Comparison of ENCODE assay signal across 17 mouse cellular contexts in genomic region chr4:134442216-134442615, GRCm38 (mm10). TPM values are rescaled to one million over a fixed set of nuclear protein-coding genes. Genes with fewer than 3 reads are reported as not detected.
DNase-seq lines count a peak whose midpoint lies in the region.
"Had no signal": no experiment of that assay in that cellular context is flagged by ENCODE, and none has a peak within 500 bp of the region (broad histone marks: within the 10 kb centered on the region; RNA-seq: fewer than 3 reads in every experiment).

No protein-coding gene starts in this region.

- peak; percentile 25 to 60 for DNase-seq in urinary bladder, adult 18-20 months (ENCODE audit: low spot score in 2 of 2)
- no peak for DNase-seq in urinary bladder, postnatal 25 days (ENCODE audit: low spot score)
- DNase-seq in urinary bladder, postnatal 36 days (ENCODE audit: low spot score in 2 of 2), result peak; percentile 32 to 42
- DNase-seq in urinary bladder, adult 2 months (ENCODE audit: low spot score), result no peak
- DNase-seq in fat pad, adult 2 months (ENCODE audit: extremely low read depth, low read depth, low spot score), result peak; percentile 92
- no peak for DNase-seq in layer of hippocampus, postnatal 14 days (ENCODE audit: low spot score in 2 of 2)
- no peak for DNase-seq in heart, postnatal 4 days
- DNase-seq: adrenal gland, adult 2 months; adrenal gland, postnatal 10 days; adrenal gland, postnatal 25 days; cerebellum, adult 11 months; cerebellum, adult 18-20 months; cerebellum, adult 8-10 months; cerebellum, adult 9-11 months; cerebellum, postnatal 14 days; cerebellum, postnatal 36 days had no signal

RNA-seq across cellular contexts. Expression of gene Stmn1, which starts 25.9 kb away (rescaled TPM):
- 67.0 and 104 TPM in 2 replicates for polyA plus RNA-seq in urinary bladder, adult 2 months (2012; rRNA removed)
- total RNA-seq in layer of hippocampus, postnatal 14 days (2021), result 100 to 1,000 TPM; 425 to 454 TPM
- total RNA-seq in heart, postnatal 4 days (2021), result 100 to 1,000 TPM; 312 to 327 TPM

RNA-seq across cellular contexts. Expression of gene Pafah2, which starts 46.1 kb away (rescaled TPM):
- polyA plus RNA-seq in urinary bladder, adult 2 months (2012; rRNA removed), result 37.9 and 39.9 TPM in 2 replicates
- total RNA-seq in layer of hippocampus, postnatal 14 days (2021), result 10 to 100 TPM in 1 of 2 experiments, 1 to 10 TPM in 1; 7.8 to 10.9 TPM
- 1 to 10 TPM; 8.6 to 8.9 TPM for total RNA-seq in heart, postnatal 4 days (2021)

RNA-seq across cellular contexts. Expression of gene Paqr7, which starts 54.3 kb away (rescaled TPM):
- polyA plus RNA-seq in urinary bladder, adult 2 months (2012; rRNA removed), result 40.0 and 42.7 TPM in 2 replicates
- total RNA-seq in layer of hippocampus, postnatal 14 days (2021), result 10 to 100 TPM; 47.7 to 54.8 TPM
- 1 to 10 TPM; 8.2 to 9.0 TPM for total RNA-seq in heart, postnatal 4 days (2021)

RNA-seq across cellular contexts. Expression of gene Extl1, which starts 58.6 kb away (rescaled TPM):
- 9.8 and 10.9 TPM in 2 replicates for polyA plus RNA-seq in urinary bladder, adult 2 months (2012; rRNA removed)
- total RNA-seq in layer of hippocampus, postnatal 14 days (2021), result 10 to 100 TPM; 37.6 to 39.5 TPM
- 1 to 10 TPM; 2.7 to 2.9 TPM for total RNA-seq in heart, postnatal 4 days (2021)
- total RNA-seq: common myeloid progenitor, adult 5-6 weeks had no signal

Comparison
In these comparisons a context has a peak if more than half of its experiments do, and no peak if none do; other contexts are left out.
1. DNase-seq: peak in urinary bladder, adult 18-20 months (2 of 2), urinary bladder, postnatal 36 days (2 of 2) and fat pad, adult 2 months (single experiment); none in urinary bladder, postnatal 25 days (single experiment), urinary bladder, adult 2 months (single experiment), layer of hippocampus, postnatal 14 days (0 of 2) and heart, postnatal 4 days (single experiment).
2. RNA of gene Paqr7, which starts 54.3 kb away (total RNA-seq): 47.7 to 54.8 TPM in layer of hippocampus, postnatal 14 days; 8.2 to 9.0 TPM in heart, postnatal 4 days; every median in the first group is over 4 times any median in the second.